Mouse (Mus musculus) E14TG2a.4 (cell line): Measurements from ENCODE around the gene Zfp655.

Source experiments
- CTCF ChIP-seq: conservative IDR thresholded peaks from 2 replicates; pipeline ENCODE4 v1.5.1; 2014; ENCODE audit warnings: low read length
- NANOG ChIP-seq: IDR thresholded peaks from 2 replicates; pipeline ENCODE4 v1.6.1; 2014; ENCODE audit warnings: borderline replicate concordance, low read length, mixed read lengths
- POU5F1 ChIP-seq: IDR thresholded peaks from 2 replicates; pipeline ENCODE4 v1.6.1; 2014; ENCODE audit warnings: low read length, borderline replicate concordance

DNA sequence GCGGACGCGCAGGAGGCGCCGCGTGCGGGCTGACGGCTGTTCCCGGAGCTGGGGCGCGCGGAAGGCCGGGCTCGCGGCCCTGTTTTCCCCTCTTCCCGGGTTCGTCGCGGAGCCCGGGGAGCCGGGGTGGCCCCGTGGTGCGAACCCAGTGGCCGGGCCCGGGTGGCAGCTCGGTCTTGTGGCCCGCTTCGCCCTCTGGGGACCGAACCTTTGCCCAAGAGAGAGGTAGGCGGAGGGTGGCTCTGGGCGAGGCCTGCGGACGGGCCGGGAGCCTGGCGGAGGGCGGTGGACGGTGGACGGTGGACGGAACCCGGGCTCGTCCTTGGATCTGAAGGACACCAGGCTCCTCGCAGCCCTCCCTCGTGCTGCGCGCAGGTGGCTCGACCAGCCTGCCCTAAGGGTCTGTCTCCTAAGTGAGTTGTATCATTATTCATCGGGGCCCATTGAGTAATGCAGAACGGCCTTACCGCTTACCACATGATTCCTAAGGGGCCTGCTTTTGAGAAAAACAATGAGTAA is 437 bp downstream of the Zfp655 start:
- TF ChIP-seq CTCF (no peak), POU5F1 (no peak), NANOG (no peak)
